Mouse (Mus musculus) heart, postnatal 14 days (tissue): Measurements from ENCODE around the gene Aldh1b1. TPM values are rescaled to one million over a fixed set of nuclear protein-coding genes. Genes with fewer than 3 reads are reported as not detected.

Experiments used
- DNase-seq, 2 experiments: peaks; one replicate each; pipeline ENCODE4 v3.0.0; 2021 to 2022
- intact Hi-C: fragments of 180-260 bp; cut with DNase I; formaldehyde crosslinking; loops from one replicate; pipeline ENCODE4 v1.15.1; 2025
- total RNA-seq, 2 experiments: library from RNA; stranded (reverse); gene quantifications; 2 replicates each; pipeline ENCODE4 v1.2.3; 2021

The Aldh1b1 gene
- total RNA-seq, 2 experiments from 2014 or later: 30.2 to 31.6 TPM

DNA sequence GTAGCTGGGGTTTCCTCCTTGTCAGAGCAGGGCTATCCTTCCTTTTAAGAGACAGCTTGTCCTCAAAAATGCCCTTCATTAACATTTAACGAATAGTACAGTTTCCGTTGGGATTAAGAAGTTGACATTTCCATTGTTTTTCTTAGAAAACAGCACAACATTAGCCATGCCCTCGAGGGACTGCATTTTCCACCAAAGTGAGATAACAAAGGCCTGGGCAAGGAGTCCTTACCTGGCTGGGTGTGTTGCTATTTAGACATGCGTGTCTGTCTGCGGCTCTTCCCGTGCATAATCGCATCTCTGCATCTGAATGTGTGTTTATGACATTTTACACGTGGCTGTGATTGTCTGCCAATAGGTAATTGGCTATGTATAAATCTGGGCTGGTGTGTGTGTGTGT, 27.6 kb upstream of the Aldh1b1 start:
- intact Hi-C loops: loop anchor here (1.0 to 5.0 kb wide), 3 partner anchors 159 to 352 kb away; no protein-coding TSS in a partner anchor
- no peak for DNase-seq

DNA sequence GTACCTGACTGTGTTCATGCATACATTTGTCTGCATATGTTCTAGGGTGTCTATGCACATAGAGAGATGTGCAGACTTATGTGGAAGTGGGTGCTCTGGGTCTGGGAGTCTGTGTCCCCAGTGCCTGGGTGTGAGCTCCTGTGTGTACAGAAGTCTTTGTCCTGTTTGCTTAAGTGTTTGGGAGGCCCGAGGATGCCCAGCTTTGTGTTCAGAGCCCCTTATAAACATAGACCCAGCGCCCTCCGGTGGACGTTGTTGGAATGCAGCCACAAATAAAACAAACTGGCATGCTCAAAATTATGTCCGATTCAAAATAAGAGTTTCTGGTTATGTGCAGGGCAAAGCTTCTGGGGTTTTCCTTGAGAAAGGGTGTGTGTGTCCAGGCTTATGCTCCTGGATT, 27.2 kb upstream of the Aldh1b1 start:
- peak; percentile 44 to 64 for DNase-seq

DNA sequence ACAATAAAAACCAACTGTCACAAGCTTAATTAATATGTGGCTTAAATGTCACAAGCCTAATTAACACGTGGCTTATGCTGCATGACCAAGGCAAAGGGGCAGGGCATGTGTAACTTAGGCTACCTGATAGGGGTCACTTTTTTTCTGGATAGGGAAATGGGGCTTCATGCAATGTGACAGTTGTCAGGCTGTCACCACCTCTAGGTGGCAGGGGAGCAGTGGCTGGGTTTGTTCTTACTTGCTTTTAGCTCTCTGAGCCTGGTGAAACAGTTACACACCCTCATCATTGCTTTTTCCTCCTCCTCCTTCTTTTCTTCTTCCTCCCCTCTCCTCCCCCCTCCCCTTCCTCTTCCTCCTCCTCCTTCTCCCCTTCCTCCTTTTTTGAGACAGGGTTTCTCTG, 15.2 kb upstream of the Aldh1b1 start:
- intact Hi-C loops: no loop called here
- no peak for DNase-seq

More for the DNA sequence above, 27.2 kb upstream of the Aldh1b1 start:
- intact Hi-C loops: loop anchor here (1.0 to 5.0 kb wide), 3 partner anchors 159 to 352 kb away; no protein-coding TSS in a partner anchor

DNA sequence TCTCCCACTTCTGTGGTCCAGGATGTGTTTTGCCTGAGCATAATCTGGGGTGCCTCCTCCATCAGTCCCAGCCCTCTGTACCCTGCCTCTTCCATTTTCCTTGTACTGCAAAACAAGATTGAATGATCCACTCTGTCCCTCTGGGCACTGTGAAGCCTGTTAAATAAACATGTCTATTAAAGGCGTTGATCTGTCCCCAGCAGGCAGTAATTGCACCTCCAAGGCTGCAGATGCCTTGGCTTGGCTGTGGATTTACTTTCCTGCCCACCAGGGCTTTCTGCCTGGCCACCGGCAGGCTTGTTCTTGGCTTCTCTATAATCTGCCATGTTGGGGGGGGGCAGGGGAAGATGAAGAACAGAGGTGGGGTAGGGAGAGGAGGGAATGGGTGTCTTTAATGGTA, 12.9 kb upstream of the Aldh1b1 start:
- intact Hi-C loops: loop anchor here (5.0 kb wide), 1 partner anchor 66 kb away; no protein-coding TSS in a partner anchor
- no peak for DNase-seq

DNA sequence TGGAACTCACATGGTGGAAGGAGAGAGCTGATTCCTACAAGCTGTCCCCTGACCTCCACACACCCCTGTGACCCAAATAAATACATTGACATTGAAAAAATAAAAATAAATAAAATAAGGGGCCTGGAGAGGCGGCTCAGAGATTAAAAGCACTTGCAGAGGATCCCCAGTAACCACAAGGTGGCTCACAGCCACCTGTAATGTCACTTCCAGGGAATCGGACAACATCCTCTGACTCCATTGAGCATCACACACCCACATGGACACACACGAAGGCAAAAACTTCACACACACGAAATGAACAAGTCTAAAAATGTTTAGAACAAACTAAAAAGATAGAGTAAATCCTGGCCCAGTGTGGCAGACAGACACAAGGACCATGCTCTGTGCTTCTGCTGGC, 12.1 kb upstream of the Aldh1b1 start:
- intact Hi-C loops: loop anchor here (5.0 kb wide), 1 partner anchor 66 kb away; no protein-coding TSS in a partner anchor
- DNase-seq: no peak

DNA sequence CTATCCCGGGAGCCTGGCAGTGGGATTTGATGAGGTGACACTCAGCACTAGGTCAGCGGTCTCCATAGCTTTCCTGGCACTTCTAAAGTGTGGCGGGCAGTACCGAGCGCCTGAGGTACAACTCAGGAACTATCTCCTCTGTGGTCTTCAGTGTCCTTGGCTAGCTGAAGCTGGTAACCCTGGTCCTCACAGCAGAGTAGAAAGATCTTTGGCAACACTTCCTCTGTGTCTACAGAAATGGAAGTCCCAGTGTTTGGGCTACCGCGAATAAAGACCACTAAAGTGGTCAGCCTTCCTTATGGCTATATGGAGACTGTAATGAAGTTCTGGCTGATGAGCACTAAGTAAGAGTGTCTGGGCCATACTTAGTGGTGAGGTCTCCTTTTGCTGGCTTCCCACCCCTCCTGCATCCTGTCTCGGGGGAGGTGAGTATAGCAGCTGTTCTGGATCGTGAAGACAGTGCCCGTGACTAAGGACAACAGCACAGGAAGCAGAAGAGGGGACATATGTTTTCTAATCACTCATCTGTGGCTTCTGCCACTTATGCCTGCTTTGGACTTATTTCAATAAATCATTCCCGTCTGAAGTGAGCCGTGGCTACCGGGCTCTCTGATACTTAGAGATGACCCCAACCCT, 10.3 kb upstream of the Aldh1b1 start:
- no peak for DNase-seq
- intact Hi-C loops: loop anchor here (5.0 kb wide), 1 partner anchor 64 kb away; no protein-coding TSS in a partner anchor

DNA sequence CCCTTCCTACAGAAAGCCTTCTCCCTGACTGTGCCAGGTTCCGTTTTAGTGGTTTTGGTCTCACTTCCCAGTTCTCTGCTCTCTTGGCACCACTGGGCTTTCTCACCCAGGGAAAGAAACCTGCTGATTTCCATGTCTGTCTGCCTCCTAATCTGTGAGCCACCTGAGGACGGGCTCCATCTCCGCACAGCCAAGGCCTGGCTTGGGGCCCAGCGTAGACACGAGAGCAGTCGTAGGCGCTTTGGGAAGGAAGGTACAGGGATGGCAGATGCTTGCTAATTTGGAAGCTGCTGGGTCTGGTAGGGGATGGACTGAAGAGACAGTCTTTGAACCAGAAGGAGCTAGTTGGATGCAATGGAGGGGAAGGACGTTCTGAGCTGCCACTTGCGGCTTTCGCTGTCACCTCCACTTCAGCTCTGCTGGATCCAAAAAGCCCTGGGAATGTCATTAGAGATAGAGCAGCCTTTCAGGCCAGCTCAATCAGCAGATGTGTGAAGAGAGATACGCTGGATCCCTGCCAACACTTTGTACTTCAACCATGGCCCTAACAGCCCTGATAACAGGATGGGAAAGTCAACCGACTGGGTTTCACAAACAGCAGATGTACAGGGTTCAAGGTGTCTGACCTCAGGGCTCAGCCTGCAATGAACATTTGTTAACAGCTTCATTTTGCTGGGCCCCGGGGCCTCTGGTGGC, 9.4 kb upstream of the Aldh1b1 start:
- peak; percentile 42 to 44 for DNase-seq
- intact Hi-C loops: loop anchor here (5.0 kb wide), 1 partner anchor 63 kb away; no protein-coding TSS in a partner anchor

DNA sequence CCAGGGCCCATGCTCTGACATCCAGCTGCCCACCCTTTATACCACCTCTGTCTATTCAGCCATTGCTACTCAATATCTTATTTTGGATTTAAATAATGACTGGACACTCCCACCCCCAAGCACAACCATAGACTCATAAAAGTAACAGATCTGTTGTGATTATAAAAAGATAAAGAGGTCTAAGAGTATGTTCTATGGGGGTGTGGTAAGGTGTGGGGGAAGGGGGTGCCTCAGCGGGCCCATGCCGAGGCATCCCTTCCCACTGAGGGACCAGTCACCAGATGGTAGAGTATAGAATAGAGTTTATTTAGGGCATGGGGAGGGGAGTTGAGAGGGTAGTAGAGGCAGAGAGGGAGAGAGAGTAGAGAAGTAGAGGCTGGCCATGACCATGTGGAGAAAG, 8.8 kb upstream of the Aldh1b1 start:
- no peak for DNase-seq
- intact Hi-C loops: no loop called here

DNA sequence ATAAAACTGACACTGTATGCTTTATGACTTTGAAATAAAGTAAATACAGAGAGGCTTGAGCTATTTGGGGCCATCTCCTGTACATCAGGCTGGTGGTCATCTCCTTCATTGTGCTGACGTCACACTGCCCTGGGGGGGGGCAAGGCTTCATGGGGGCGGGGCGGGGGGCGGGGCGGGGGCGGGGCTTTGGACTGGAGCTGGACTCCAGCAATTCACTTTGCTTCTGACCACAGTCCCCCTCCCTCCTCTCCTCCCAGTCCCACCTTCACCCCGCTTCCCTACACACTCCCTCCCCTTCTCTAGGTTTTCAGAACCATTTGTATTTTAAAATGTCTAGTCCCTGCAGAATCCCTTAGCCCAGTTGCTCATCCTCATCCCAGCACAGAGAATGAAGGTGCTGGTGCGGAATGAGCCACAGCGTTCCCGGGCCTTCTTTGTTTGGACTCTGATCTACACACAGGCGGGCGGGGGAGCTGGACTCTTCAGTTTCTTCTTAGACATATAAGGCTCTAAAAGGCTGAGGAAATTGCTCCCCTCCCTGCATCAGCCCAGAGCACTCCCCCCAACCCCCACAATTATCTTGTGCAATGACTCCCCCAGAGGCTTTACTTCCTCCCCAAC, 3.5 kb upstream of the Aldh1b1 start:
- DNase-seq: no peak
- intact Hi-C loops: no loop called here

DNA sequence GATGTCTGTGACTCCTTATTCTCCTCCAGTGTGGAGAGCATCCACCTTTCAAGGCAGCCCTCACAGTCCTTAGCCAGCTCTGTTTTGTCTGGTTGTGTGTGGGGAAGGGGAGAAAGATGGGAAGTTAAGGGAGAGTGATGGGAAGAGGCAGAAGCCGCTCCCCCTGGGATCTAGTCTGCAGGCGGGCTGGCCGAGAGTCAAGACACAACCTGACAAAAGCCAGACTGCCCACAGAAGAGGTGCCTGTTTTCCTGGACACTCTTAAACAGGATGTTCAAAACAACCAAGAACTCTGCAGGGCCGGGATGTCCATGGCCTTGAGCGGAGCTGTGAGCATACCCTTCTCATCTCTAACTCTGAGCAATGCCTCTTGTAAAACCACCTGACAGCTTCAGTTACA, 2.1 kb upstream of the Aldh1b1 start:
- DNase-seq: no peak
- intact Hi-C loops: no loop called here

DNA sequence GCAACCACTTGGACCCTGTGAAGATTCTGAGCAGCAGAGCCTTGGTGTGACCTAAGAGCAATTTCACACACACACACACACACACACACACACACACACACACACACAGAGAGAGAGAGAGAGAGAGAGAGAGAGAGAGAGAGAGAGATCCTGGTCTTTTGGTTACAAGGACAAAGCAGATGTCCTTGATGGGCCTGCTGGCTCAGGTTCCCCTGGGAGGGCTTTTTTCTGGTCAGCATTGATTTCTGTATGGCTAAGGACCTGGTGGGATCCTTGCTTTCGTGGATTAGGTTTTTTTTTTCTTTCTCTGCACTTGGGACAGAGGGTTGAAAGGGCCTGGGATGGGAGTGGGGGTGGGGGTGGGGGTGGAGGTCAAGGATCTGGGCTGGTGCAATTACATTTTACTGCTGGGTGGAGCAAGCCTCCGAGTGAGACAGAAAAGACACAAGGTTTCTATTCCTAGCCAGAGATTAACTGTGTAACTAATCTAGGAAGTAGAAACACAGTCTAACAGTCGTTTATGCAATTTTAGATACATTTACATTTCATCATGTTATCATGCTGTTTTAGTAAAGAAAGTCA, 1.2 kb downstream of the Aldh1b1 start:
- intact Hi-C loops: no loop called here

DNA sequence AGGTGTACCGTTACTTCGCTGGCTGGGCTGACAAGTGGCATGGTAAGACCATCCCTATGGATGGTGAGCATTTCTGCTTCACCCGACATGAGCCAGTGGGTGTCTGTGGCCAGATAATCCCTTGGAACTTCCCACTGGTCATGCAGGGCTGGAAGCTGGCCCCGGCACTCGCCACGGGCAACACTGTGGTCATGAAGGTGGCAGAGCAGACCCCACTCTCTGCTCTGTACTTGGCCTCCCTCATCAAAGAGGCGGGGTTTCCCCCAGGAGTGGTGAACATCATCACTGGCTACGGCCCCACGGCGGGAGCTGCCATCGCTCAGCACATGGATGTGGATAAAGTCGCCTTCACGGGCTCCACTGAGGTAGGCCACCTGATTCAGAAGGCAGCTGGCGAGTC, 4.1 kb downstream of the Aldh1b1 start:
- no peak for DNase-seq
- intact Hi-C loops: no loop called here

More for the DNA sequence above, 1.2 kb downstream of the Aldh1b1 start:
- DNase-seq: no peak

DNA sequence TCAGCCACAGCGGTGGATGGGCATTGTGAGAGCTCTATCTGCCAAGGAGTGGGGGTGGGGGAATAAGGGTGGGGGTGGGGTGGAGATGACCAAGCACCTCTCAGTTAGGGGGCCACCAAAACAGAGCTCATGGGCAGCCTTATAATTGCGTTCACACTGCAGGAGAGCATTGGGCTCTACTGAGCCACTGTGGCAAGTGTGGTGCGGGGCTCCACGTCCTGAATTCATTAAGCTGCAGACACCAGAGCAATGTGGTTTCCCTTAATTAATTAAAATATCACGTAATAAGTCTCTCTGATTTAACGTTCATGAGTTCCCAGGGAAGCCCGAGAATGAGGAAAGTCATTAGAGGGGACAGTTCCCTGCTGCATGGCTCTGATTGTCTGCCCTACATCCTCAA, 9.2 kb downstream of the Aldh1b1 start:
- no peak for DNase-seq
- intact Hi-C loops: no loop called here

DNA sequence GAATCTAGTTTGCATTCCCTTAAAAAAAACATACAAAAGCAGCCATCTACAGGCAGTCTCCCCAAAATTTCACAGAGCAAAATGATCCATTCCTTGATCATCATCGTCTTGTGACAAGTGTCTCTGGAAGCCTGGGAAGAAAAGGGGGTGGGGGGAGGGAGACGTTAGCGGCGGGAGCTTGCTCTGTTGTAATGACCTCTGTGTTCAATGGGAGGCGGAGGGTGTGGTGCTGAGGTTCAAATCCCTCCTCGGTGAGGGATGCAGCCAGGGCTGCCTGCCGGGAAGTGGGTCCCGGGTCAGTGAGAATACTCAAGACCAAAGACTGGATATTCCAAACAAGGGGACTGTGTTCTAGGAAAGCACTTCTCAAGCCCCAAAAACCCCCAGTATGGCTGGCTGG, 12.4 kb downstream of the Aldh1b1 start:
- intact Hi-C loops: no loop called here

DNA sequence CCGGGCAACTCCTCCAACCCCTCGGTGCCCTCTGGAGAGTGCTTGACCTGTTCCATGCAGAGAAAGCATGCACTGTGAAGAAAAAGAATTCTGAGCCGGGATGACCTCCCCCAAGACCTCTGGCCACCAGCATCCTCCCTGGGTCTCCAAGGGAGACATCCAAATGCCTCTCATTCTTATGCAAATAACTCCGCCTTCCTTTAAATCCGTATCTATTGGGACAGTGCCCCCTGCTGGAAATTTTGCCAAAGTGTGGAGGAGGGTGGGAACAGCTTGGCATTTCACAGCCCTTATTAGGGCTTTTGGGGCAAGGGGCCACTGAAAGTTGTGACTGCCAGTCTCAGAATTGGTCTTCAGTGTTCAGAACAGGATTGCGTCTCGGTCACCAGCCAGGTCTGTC, 16.7 kb downstream of the Aldh1b1 start:
- DNase-seq: peak; percentile 38 to 64
- intact Hi-C loops: loop anchor here (5.0 kb wide), 1 partner anchor 398 kb away; no protein-coding TSS in a partner anchor

More for the DNA sequence above, 12.4 kb downstream of the Aldh1b1 start:
- no peak for DNase-seq

DNA sequence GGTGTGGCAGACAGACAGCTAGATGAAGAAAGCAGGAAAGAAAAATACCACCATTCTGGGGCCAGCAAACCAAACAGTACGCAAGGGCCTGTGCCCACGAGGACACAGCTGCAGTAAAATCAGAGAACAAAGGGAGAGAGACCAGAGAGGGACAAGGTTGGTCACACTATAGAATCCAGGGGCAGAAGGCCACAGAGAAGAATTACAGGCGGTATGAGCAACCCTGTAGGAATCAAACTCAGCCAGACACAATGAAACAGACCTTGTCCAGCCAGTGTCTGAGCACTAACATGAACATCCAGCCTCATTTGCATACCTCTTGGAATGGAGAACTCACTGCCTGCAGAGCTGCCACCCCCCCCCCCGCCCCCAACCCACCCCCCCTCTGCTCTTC, 20.0 kb downstream of the Aldh1b1 start:
- intact Hi-C loops: loop anchor here (5.0 kb wide), 1 partner anchor 402 kb away; no protein-coding TSS in a partner anchor
- DNase-seq: no peak

DNA sequence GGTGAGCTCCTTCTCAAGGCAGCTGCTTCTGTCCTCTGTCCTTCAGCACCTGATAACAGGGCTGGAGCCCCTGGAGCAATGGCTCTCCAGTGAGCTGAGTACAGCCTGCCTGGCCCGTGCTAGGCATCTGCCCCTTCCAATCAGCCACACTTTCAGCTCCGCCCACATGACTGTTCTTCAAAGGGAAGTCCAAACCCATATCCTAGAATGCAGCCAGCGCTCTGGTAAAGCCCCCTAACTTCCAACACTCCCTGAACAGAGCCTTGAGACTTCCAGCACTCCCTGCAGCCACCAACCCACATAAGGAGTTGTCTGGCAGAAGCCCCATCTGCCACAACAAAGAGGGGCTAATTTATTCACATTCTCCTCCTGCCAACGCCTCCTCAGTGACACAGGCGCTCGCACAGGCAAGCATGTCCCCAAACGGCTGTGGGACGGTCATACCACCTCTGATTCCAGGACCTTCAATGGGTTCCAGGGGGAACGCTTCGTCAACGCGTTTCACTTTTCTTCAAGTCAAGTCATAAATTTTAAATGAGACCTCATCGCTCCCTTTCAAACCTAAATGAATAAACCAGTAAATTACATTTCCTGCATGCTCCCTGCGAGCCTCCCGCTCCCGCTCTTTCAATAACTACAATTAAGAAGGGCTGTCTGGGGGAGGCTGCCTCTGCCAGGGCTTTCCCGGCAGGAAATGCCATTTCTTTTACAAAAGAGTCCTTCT, 20.5 kb downstream of the Aldh1b1 start:
- peak; percentile 28 to 50 for DNase-seq
- intact Hi-C loops: loop anchor here (5.0 kb wide), 1 partner anchor 402 kb away; no protein-coding TSS in a partner anchor

DNA sequence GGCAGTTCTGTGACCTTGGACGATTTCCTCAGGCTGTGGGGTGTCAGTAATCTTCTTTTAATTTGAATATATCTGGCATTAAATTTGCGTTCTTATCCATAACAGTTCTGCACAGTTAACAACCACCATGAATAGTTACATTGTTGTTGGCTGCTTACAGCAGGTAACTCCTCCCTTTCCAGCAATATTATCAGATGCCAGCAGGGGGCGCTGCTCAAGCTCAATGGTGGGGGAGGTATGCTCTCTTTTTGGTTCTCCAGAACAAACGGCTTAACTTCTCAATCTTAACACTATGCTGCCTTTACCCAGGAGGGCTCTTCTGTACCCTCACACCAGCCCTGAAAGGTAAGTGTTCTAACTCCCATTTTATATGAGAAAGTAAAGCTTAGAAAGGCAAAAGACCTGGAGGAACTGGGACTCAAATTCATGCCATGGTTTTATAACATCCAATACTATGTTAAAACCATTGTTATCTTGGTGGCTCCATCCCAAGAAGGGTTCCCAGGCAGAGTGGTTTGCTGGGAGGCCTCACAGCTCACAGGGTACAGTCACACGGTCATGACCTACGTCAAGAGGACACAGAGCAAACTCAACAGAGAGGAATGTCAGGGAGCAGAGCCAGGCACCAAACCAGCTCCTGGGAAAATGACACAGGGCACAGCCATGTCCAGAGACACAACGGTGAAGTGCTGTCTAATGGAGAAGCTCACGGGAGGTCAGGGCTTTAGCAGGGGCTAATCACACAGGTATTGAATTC, 21.4 kb downstream of the Aldh1b1 start:
- DNase-seq: peak; percentile 64 to 79
- intact Hi-C loops: no loop called here

DNA sequence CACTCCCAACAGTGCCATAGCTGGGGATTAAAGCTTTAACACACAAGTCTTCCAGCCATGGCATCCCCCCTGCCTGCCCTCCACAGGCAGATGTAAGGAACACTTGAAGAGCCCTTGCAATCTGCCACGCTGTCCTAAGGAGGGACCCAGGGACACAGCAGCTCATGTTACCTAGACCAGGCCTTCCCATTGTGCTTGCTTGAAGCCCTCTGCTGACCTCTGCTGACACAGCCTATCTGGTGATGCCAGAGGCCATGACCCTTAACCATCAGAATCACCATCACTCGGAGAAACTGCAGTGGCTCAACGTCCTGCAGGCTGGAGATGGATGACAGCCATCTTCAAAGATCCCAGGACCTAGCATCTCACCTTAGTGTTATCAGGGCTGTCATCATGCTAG, 23.2 kb downstream of the Aldh1b1 start:
- intact Hi-C loops: no loop called here
- no peak for DNase-seq
